Mouse (Mus musculus): ENCODE results near the gene Fam204a.

DNA sequence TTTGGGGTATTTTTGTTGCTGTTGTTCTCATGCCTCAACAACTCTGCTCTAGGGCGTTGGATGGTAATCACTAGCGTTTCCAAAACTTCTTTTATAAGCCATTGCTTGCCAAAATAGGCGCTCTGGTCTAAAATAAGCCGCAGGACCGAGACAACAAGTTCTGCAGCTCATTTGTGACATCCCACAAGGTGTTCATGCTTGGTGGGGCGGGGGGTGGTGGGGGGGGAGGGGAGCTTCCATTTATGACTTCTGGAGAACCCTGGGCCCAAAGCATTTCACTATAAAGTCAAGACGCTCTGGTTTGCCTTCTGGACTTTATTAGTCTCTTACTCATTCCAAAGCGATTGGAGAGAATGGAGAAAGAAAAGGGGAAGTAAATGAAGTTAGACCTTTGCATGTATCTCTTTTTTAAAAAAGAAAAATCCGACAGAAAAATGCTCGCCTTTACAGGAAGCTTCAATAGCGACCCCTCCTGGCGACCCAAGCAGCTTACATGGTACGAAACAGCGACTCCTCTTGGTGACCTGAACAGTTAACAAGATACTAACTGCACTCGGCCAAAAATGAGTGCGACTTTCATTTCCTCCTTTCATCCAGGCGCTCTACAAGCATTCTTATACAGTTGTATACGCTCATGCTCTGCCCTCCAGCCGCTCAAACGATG lies 65.8 kb downstream of the Fam204a start:
- TF ChIP-seq EP300 (IDR thresholded peaks at IDR 0.05; ENCODE audit: low read depth) = no peak
- peak; percentile 69 for TF ChIP-seq CTCF (IDR thresholded peaks at IDR 0.05; ENCODE audit: low read depth)
